Mouse (Mus musculus): ENCODE results near the gene Wasf2.

GRCm38 (mm10) chr4:133196136-133196535 lies 65.8 kb downstream of the Wasf2 start:
- TF ChIP-seq TAL1 (IDR thresholded peaks at IDR 0.05; ENCODE audit: low read length): no peak
- TF ChIP-seq GATA1 (IDR thresholded peaks at IDR 0.05; ENCODE audit: low read length): no peak

All from erythroblast, embryonic 14.5 days (primary cell).